Mouse (Mus musculus): ENCODE measurements around the gene Phtf1.

Phtf1 gene

DNA sequence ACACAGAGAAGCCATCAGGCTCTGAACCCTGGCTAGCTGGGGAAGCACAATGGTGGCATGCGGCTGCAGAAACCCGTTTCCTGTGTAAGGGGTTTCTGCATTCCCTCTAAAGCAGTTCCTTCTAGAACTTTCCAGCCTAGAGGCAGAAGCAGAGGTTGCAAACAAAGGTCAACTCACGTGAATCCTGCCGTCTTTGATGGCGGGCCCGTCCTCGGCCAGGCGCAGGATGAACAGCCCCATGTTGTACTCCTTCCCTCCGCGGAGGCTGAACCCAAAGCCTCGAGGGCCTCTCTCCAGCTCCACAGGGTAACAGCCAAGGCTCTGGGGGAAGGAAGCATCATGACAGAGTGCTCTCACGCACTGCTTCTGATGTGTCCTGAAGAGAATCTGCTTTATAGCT lies 52.2 kb downstream of the Phtf1 start:
- no peak for DNase-seq (ENCODE audit: low spot score in 2 of 2)

GRCm38 (mm10) chr3:104026938-104027337 lies 59.0 kb downstream of the Phtf1 start:
- DNase-seq (ENCODE audit: low spot score in 2 of 2) = no peak

- no peak for DNase-seq (ENCODE audit: low spot score in 2 of 2)
Measured at GRCm38 (mm10) chr3:104032086-104032485, 64.2 kb downstream of the Phtf1 start.

- no peak for DNase-seq (ENCODE audit: low spot score in 2 of 2)
Measured at GRCm38 (mm10) chr3:104032747-104033146, 64.8 kb downstream of the Phtf1 start.

- peak; percentile 7 to 22 for DNase-seq (ENCODE audit: low spot score in 2 of 2)
Measured at GRCm38 (mm10) chr3:104059001-104059622, 91.2 kb downstream of the Phtf1 start.

DNA sequence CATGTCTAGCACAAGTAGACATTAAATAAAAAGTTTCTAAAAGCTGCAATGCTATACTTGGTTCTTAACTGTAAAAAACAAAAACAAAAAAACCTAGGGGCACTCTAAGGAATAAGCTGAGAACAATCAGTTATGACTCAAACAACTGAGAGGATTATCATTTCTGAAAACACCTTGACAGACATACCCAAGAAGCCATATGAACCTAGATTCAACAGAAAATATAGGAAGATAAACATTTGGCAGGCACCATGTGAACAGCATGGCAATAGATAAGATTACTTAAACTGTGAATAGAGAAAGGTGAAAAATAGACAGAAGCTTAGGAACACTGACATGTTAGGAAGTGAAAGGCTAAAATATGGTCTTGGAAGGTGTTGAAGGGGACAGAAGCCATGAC lies 101.5 kb downstream of the Phtf1 start:
- DNase-seq (ENCODE audit: low spot score in 2 of 2) = no peak
